Mouse (Mus musculus) R1 (cell line): Measurements from ENCODE around the gene Lefty2.
"Not testable (repeated sequence)": the region's sequence is repeated elsewhere in the genome, so short reads cannot be mapped to it uniquely, and the experiment has no call there.

ENCODE experiments used
- DNase-seq: peaks from one replicate; pipeline ENCODE4 v3.0.0-alpha.2; 2018; ENCODE audit warnings: low read depth, low spot score

Lefty2 gene

DNA sequence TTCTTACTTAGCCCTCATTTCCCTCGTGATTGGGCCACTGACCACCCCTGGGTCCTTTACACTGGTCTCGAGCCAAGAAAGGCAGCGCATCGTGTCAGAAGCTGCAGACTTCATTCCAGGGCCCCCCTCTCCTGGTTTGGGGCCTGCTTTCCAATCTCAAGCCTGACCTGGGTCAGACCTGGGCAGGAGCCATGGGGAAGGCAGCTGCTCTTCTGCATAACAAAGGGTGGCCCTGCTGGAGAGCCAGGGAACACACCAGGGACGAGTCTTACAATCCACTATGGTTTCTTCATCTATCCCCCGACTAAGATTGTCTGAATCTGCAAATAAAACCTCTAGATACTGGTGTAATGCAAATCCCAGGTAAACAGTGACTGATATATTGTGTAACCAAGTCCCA, 40.8 kb downstream of the Lefty2 start:
- DNase-seq, result peak; percentile 75

DNA sequence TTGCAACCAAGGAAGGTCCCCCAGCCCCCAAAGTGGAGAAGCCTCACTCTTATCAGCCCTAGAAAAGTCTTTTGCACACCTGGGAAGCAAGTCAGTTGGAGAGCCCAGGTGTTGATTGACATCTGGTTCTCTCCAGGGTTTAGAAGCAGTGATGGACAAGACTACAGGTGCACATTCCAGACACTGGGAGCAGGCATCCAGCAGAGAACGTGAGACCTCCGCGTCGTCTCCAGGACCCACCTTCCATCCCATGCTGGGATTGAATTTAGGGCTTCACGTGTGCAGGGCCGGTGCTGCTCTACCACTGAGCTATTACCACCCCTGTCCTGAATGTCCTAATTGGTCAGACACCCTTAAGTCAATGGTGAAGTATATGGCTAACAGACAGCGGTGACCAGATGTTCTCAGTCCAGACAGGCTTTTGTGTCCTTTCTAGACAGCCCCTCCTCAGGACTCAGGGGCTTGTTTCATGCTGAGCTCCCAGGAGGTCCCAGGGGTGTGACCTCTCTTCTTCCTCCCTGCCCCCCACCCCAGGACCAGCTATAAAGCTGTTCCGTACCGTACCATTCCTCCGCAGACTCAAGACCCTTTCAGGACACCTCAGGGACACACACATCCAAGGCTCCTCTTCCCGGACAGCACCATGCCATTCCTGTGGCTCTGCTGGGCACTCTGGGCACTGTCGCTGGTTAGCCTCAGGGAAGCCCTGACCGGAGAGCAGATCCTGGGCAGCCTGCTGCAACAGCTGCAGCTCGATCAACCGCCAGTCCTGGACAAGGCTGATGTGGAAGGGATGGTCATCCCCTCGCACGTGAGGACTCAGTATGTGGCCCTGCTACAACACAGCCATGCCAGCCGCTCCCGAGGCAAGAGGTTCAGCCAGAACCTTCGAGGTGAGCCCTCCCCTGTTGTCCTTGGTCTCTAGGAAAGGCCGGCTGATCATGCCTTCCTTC, 41.8 kb downstream of the Lefty2 start, which contains the start of gene Lefty1:
Gene Lefty1, plus strand, starts transcription at position 556 of the 953 bp plus-strand sequence.
- peak; percentile 36 for DNase-seq

DNA sequence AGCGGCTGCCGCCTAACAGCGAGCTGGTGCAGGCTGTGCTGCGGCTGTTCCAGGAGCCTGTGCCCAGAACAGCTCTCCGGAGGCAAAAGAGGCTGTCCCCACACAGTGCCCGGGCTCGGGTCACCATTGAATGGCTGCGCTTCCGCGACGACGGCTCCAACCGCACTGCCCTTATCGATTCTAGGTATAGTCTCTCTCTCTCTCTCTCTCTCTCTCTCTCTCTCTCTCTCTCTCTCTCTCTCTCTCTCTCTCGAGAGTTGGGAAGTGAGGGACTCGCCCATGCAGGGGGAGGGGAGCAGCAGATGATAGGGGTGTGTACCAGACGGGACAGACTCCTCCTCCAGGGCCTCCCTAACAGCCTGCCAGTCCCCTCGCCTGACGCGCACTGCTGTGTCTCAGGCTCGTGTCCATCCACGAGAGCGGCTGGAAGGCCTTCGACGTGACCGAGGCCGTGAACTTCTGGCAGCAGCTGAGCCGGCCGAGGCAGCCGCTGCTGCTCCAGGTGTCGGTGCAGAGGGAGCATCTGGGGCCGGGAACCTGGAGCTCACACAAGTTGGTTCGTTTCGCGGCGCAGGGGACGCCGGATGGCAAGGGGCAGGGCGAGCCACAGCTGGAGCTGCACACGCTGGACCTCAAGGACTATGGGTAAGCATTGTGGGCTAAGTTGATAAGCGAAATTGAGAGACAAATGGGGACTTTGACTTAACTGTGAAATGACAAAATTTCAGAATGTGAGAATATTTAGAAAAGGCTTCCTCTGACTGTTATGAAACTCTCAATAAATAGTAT, 43.9 kb downstream of the Lefty2 start:
- peak; percentile 74 for DNase-seq

DNA sequence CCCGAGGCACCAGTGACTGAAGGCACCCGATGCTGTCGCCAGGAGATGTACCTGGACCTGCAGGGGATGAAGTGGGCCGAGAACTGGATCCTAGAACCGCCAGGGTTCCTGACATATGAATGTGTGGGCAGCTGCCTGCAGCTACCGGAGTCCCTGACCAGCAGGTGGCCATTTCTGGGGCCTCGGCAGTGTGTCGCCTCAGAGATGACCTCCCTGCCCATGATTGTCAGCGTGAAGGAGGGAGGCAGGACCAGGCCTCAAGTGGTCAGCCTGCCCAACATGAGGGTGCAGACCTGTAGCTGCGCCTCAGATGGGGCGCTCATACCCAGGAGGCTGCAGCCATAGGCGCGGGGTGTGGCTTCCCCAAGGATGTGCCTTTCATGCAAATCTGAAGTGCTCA, 44.7 kb downstream of the Lefty2 start:
- not testable (repeated sequence) for DNase-seq

DNA sequence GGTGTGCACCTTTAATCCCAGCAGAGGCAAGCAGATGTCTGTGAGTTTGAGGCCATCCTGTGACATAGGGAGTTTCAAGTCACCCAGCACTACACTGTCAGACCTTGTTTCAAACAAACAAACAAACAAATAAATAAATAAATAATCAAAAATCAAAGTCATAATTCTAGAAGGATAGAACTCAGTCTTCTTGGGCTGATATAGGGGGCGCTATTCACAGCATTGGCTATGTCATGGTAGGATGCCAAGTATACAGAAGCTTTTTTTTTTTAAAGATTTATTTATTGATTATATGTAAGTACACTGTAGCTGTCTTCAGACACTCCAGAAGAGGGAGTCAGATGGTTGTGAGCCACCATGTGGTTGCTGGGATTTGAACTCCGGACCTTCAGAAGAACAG, 45.9 kb downstream of the Lefty2 start:
- DNase-seq, result not testable (repeated sequence)

DNA sequence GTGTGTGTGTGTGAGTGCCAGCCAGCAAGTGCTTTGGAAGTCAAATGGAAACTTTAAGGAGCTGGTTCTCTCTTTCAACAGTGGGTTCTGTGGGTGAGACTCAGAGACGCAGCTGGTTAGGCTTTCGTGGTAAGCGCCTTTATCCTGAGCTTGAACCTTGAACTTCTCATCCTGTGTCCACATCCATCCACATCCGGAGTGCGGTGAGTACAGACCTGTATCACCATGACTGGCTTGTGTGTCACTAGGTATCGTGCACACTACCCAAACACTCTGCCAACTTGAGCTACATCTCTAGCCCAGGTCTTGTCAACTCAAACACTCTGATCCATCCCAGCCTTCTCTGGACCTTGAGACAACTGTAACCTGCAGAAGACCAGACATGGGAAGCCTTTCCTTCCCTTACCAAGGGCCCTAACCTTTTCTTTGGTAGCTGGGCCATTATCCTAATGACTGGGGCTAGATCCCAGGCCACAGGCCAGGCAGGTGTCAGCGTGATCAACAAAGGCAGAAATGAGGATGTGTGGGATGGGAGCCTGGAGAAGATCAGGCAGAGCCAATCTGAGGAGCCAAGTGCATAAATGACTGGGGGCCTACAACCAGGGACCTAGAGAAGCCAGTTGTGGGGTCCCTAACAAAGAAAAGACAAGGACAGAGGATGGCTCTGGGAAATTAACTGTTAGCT, 48.0 kb downstream of the Lefty2 start:
- no peak for DNase-seq

DNA sequence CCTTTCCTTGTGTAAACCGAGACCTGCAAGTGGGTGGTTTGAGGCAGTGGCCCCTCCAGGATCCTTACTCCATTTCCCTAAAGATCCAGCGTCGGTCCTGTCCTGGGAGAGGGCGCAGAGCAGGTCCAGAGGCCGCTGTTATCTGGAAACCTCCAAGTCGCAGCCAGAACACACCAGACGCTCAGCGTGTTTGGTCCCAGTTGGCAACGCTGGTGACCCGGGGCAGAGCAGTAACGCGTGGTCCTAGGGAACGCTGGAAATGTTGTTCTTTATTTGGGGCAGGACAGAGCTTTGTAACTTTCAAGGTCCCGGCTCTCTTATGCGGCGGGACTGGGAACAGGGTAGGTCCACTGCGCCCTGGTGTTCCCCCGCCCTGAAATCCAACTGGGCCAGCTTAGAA, 48.8 kb downstream of the Lefty2 start:
- DNase-seq, result no peak

DNA sequence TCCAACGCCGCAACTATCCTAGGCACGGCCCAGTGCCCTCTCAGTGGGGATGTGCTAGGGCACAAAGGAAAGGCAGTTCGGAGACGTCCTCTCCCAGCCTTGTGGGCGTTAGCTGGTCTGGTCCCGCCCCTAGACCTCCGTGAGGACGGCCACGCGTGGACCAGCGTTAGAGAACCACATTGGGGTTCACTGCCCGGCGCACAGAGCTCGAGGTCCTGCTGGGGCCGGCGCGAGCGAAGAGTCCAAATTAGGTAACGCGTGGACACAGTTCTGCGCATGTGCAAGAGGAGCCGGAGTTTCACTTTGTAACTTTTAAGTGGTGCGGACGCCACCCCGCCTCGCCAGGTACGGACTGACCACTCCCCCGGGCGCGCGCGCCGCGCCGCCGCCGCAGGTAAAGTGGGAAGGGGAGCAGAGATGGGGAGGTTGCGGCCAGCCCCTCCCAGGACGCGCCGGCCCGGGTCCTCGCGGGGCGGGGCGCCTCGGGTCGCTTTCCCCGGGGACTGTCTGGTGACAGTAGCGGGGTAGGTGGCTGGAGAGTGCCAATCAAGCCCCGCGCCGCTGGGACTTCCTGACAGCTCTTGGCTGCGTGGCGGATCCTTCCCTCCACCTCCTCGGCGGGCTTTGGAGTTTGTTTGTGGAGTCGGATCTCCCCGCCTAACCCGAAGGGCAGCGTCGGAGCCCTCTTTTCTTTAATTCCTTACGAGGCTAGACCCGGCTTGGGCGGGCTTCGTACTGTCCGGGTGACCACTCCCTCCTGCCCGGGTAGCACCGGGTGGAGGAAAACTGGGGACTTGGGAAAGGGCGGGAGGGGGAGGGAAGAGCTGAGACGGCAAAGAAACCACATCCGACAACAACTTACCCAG, 49.5 kb downstream of the Lefty2 start, which contains the start of gene Tmem63a:
Gene Tmem63a, plus strand, starts transcription at position 179 of the 866 bp plus-strand sequence.
- DNase-seq, result peak; percentile 58

DNA sequence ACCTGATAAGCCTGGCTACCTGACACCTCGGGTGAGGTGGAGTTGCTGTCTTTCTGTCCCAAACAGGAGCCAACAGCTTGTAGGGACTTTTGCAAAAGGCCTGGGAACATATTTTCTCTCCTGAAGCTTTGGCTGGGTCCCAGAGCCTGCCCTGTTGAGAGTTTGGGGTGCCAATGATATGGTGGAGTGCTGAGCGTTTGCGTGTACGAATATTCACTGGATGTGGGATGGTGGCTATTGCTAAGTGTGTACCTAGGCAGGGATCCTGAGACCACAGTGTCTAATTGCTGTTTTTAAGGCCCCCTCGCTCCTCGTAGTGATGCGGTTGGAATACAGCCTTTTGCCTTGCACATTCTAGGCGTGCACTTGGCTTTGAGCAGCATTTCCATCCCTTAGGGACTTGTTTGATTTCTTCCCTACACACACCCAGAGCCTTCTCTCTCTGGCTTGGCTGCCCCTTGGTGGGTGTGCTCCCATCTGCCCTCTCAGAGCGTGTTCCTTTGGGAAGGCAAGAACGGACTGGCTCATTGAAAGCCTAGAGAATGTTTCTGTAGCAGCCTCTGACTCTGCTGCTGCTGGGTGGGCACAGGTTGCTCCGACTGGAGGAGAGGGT, 50.2 kb downstream of the Lefty2 start:
- no peak for DNase-seq

DNA sequence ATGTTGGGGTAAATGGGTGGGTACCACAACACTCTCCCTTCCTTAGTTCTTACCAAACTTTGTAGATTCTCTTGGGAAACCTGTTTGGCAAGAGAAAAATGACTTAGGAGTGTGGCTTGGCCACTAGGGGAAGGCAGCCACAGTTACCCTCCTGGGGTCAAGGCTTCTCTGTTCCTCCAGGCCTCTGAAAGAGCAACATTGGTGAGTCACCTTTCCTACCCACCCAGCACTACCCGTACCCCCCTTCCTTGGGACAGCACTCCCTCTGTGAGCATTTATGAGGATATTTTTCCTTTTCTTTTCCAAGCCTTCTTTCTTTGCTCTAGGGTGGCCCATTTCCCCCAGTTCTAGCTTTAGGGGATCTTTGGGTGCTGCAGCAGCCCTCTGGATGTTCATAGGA, 51.0 kb downstream of the Lefty2 start:
- DNase-seq, result no peak

DNA sequence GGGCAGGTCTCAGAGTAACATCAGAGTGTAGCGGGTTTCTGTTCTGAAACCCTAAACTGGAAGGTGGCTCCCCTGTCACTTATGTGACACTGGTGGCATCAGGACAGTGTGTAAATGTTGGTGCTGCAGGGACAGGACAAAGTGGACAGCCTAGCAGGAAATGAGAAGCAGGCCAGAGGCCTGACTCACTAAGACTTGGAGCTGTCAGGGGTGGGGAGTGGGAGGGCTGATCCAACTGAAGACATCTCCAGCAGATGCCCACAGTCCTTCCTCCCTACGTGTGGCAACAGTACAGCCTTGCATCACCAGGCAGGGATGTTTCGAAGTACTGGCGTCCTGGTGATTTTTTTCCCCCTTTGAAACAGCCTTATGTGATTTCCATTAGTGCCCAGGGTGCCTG, 51.6 kb downstream of the Lefty2 start:
- DNase-seq, result no peak

DNA sequence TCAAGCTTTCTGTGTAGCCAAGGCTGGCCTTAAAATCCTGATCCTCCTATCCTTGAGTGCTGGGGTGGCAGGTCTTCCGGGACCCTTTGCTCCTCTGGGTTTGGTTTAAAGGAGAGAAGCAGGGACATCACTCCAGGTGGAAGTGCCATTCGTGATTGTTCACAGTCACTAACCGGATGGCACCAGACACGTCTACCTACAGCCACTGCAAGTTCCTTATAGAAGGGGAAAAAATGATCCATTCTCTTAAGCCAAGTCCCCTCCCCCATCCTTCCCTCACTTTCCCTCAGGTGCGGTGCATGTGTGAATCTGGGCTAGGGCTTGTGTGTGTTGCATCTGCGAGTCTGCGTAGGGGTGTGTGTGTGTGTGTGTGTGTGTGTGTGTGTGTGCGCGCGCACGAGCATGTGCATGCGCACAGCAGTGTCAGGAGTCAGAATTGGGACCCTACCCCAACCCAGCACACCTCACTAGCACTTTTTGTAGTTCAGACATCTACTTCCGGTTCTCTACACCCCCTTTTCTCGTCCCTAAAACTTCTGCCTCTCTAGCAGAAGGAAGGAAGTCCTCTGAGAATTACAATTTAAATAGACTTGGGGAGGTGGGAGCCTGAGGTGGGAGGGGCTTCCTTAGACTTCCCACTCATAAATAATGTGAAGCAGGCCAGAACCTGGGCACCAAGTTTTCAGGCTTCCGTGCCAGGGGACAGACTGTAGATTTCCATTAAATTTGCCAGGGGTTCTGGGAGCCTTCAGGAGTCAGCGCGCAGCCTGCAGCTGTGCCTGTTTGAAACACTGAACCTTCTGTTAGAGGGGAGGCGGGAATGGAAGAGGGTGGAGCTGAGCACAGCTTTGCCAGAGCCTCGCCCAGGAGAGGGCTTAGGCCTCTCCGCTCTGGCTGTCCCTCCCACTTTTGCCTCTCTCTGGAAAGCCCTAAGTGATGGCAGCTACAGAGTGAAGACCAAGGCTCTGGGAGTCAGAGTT, 52.4 kb downstream of the Lefty2 start:
- peak; percentile 83 for DNase-seq

DNA sequence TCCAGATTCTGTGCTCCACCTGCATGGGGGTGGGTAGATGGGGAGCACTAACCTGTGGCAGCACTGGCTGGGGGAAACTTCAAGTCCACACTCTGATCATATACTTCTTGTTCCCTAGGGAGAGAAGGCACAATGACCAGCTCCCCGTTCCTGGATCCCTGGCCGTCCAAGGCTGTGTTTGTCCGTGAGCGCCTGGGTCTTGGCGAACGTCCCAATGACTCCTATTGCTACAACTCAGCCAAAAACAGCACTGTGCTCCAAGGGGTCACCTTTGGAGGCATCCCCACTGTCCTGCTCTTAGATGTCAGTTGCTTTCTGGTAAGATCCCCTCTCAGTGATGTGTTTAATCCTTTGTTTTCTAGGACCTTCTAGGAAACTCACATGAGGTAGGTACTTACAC, 53.5 kb downstream of the Lefty2 start:
- DNase-seq, result no peak
